Mouse (Mus musculus): ENCODE measurements around the gene Myadm. TPM values are rescaled to one million over a fixed set of nuclear protein-coding genes. Genes with fewer than 3 reads are reported as not detected.

Gene Myadm
- polyA plus RNA-seq, 1 experiment from 2014 or later: 25.4 TPM

GRCm38 (mm10) chr7:3339010-3339409 is 50.1 kb downstream of the Myadm start:
- Histone ChIP-seq H3K36me3 (ENCODE audit: control insufficient read depth, insufficient read depth) (peaks cover 22% of the 10 kb centered on the region), H3K4me2 (ENCODE audit: low read length) (no peak overlapping the region), H3K9ac (replicated peaks; ENCODE audit: low read depth, low read length) (no peak overlapping the region), H3K27ac (ENCODE audit: low read length) (no peak overlapping the region), H3K27me3 (replicated peaks; ENCODE audit: control insufficient read depth, insufficient read depth, low read length) (no peaks in the 10 kb centered on the region), H3K4me1 (replicated peaks; ENCODE audit: control insufficient read depth, insufficient read depth, low read length) (peaks cover 4% of the 10 kb centered on the region), H3K4me3 (replicated peaks; ENCODE audit: low read length) (no peak overlapping the region), H3K9me3 (ENCODE audit: control insufficient read depth, low read length) (no peaks in the 10 kb centered on the region)
- 96% methylated on average over 11 of the region's 11 CpGs for WGBS
- ATAC-seq: no peak

- Histone ChIP-seq H3K4me3 (replicated peaks; ENCODE audit: low read length) (no peak overlapping the region), H3K9ac (replicated peaks; ENCODE audit: low read depth, low read length) (no peak overlapping the region), H3K27me3 (replicated peaks; ENCODE audit: control insufficient read depth, insufficient read depth, low read length) (no peaks in the 10 kb centered on the region), H3K27ac (ENCODE audit: low read length) (no peak overlapping the region), H3K4me1 (replicated peaks; ENCODE audit: control insufficient read depth, insufficient read depth, low read length) (no peaks in the 10 kb centered on the region), H3K4me2 (ENCODE audit: low read length) (no peak overlapping the region), H3K36me3 (ENCODE audit: control insufficient read depth, insufficient read depth) (peaks cover 23% of the 10 kb centered on the region), H3K9me3 (ENCODE audit: control insufficient read depth, low read length) (no peaks in the 10 kb centered on the region)
- ATAC-seq: no peak
- 92% methylated on average over 3 of the region's 3 CpGs for WGBS
These were observed 55.0 kb downstream of the Myadm start for GRCm38 (mm10) chr7:3343861-3344260.

- no peak for ATAC-seq
- Histone ChIP-seq H3K9me3 (ENCODE audit: control insufficient read depth, low read length) (no peaks in the 10 kb centered on the region), H3K9ac (replicated peaks; ENCODE audit: low read depth, low read length) (no peak overlapping the region), H3K27me3 (replicated peaks; ENCODE audit: control insufficient read depth, insufficient read depth, low read length) (no peaks in the 10 kb centered on the region), H3K36me3 (ENCODE audit: control insufficient read depth, insufficient read depth) (peaks cover 19% of the 10 kb centered on the region), H3K4me3 (replicated peaks; ENCODE audit: low read length) (no peak overlapping the region), H3K4me2 (ENCODE audit: low read length) (no peak overlapping the region), H3K4me1 (replicated peaks; ENCODE audit: control insufficient read depth, insufficient read depth, low read length) (no peaks in the 10 kb centered on the region), H3K27ac (ENCODE audit: low read length) (no peak overlapping the region)
- WGBS: 90% methylated on average over 3 of the region's 3 CpGs
These were observed 56.4 kb downstream of the Myadm start for GRCm38 (mm10) chr7:3345301-3345700.

DNA sequence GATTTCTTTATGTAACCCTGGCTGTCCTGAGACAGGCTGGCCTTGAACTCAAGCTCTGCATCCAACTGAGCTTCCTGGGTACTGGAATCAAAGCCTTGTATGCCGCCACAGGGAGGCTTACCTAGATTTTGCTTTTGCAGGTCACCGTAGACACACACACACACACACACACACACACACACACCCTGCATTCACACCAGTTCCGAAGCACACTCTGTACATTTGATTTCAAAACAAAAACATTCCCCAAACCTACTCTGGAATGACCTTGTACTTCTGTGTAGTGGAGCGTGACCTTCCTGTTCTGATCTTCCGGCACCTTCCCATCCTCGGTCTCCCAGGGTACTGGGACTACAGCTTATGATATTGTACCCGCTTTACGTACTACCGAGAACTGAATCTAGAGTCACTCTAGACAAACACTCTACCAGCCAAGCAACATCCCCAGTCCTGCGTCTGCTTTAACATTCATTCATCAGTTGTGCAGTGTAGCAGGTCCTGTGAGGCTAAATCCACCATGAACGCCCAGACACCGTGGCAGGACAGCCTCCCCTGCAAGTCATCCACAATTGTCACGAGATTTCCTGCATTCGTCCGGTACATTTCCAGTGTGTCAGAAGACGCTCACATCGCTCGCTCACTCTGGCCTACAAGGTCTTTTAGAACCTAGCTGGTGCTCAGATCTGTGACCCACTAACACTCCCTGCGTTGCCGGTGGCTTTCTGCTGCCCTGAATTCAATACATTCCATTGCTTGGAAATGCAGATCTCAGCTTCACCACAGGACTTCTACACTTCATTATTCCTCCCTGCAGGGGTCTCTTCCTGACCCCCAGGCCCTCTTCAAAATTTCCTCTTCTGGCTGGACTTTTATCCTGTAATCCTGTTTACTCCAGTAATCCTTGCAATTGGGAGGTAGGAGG is 58.7 kb downstream of the Myadm start:
- no peaks in the 10 kb centered on the region for H3K9me3 ChIP-seq (ENCODE audit: control insufficient read depth, low read length)
- H3K36me3 ChIP-seq (ENCODE audit: control insufficient read depth, insufficient read depth): peaks cover 12% of the 10 kb centered on the region; the same call in 1 of the 2 replicates
- 32% methylated on average over 20 of the region's 20 CpGs for WGBS
- no peaks in the 10 kb centered on the region for H3K27me3 ChIP-seq (replicated peaks; ENCODE audit: control insufficient read depth, insufficient read depth, low read length)
- no peak overlapping the region for H3K4me2 ChIP-seq (ENCODE audit: low read length)
- no peak overlapping the region for H3K27ac ChIP-seq (ENCODE audit: low read length)
- no peak for ATAC-seq
- no peak overlapping the region for H3K9ac ChIP-seq (replicated peaks; ENCODE audit: low read depth, low read length)
- H3K4me1 ChIP-seq (replicated peaks; ENCODE audit: control insufficient read depth, insufficient read depth, low read length): no peaks in the 10 kb centered on the region
- no peak overlapping the region for H3K4me3 ChIP-seq (replicated peaks; ENCODE audit: low read length)

- no peak overlapping the region for H3K4me2 ChIP-seq (ENCODE audit: low read length)
- no peak overlapping the region for H3K9ac ChIP-seq (replicated peaks; ENCODE audit: low read depth, low read length)
- H3K4me1 ChIP-seq (replicated peaks; ENCODE audit: control insufficient read depth, insufficient read depth, low read length): no peaks in the 10 kb centered on the region
- no peak overlapping the region for H3K27ac ChIP-seq (ENCODE audit: low read length)
- peaks cover 11% of the 10 kb centered on the region; the same call in 1 of the 2 replicates for H3K36me3 ChIP-seq (ENCODE audit: control insufficient read depth, insufficient read depth)
- 58% methylated on average over 5 of the region's 5 CpGs for WGBS
- no peak overlapping the region for H3K4me3 ChIP-seq (replicated peaks; ENCODE audit: low read length)
- no peak for ATAC-seq
- H3K9me3 ChIP-seq (ENCODE audit: control insufficient read depth, low read length): no peaks in the 10 kb centered on the region
- H3K27me3 ChIP-seq (replicated peaks; ENCODE audit: control insufficient read depth, insufficient read depth, low read length): no peaks in the 10 kb centered on the region
These were observed 59.4 kb downstream of the Myadm start for GRCm38 (mm10) chr7:3348326-3348725.

DNA sequence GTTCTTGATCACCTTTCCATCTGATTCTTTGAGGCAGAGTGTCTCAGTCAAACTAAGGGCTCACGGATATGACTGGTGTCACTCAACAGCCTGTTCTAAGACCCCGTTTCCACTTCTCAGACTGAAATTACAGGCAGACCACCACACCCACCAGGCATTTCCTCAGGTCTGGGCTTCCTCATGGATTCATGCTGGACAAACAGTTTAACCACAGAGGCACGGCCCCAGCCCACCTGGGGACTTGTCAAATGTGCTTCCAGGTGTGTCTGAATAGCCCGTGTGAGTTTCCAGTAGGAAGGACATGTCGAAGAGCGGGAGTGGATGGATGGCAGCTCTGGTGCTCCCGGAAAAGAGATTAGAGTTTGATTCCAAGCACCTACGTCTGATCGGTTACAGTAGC is 60.9 kb downstream of the Myadm start:
- H3K9ac ChIP-seq (replicated peaks; ENCODE audit: low read depth, low read length): no peak overlapping the region
- H3K36me3 ChIP-seq (ENCODE audit: control insufficient read depth, insufficient read depth): 0 out of 2 replicates have a peak, but pooled peaks cover 4% of the 10 kb centered on the region
- H3K4me2 ChIP-seq (ENCODE audit: low read length): no peak overlapping the region
- H3K4me3 ChIP-seq (replicated peaks; ENCODE audit: low read length): no peak overlapping the region
- H3K27me3 ChIP-seq (replicated peaks; ENCODE audit: control insufficient read depth, insufficient read depth, low read length): no peaks in the 10 kb centered on the region
- no peaks in the 10 kb centered on the region for H3K4me1 ChIP-seq (replicated peaks; ENCODE audit: control insufficient read depth, insufficient read depth, low read length)
- ATAC-seq: no peak
- no peak overlapping the region for H3K27ac ChIP-seq (ENCODE audit: low read length)
- WGBS: 95% methylated on average over 9 of the region's 9 CpGs
- H3K9me3 ChIP-seq (ENCODE audit: control insufficient read depth, low read length): no peaks in the 10 kb centered on the region

Other genes with a start within 250 kb of the Myadm start
- not detected in 2 replicates for gene AU018091, start 119.9 kb upstream of the Myadm start, polyA plus RNA-seq (2015; fragmentation: Nextera tagmentation; extraction: Ambion mirVana)
- gene Nlrp12, start 39.3 kb upstream of the Myadm start, polyA plus RNA-seq (2015; fragmentation: Nextera tagmentation; extraction: Ambion mirVana): not detected in 2 replicates
- 2.7 and 3.5 TPM in 2 replicates for gene Prkcg, start 99 bp downstream of the Myadm start, polyA plus RNA-seq (2015; fragmentation: Nextera tagmentation; extraction: Ambion mirVana)
- 2.8 and 4.3 TPM in 2 replicates for gene Cacng7, start 43.9 kb downstream of the Myadm start, polyA plus RNA-seq (2015; fragmentation: Nextera tagmentation; extraction: Ambion mirVana)
- 12.9 and 16.4 TPM in 2 replicates for gene Cacng8, start 101.6 kb downstream of the Myadm start, polyA plus RNA-seq (2015; fragmentation: Nextera tagmentation; extraction: Ambion mirVana)
- 0.14 TPM in 1 of 2 replicates, not detected in the other for gene Cacng6, start 135.1 kb downstream of the Myadm start, polyA plus RNA-seq (2015; fragmentation: Nextera tagmentation; extraction: Ambion mirVana)
- gene Tarm1, start 213.5 kb downstream of the Myadm start, polyA plus RNA-seq (2015; fragmentation: Nextera tagmentation; extraction: Ambion mirVana): not detected in 2 replicates